Mouse (Mus musculus) right cerebral cortex, postnatal 4 days (tissue): ENCODE data around the gene Lamc3.

Experiments
- DNase-seq: peaks from one replicate; pipeline ENCODE4 v3.0.0-alpha.2; 2022

Gene Lamc3

DNA sequence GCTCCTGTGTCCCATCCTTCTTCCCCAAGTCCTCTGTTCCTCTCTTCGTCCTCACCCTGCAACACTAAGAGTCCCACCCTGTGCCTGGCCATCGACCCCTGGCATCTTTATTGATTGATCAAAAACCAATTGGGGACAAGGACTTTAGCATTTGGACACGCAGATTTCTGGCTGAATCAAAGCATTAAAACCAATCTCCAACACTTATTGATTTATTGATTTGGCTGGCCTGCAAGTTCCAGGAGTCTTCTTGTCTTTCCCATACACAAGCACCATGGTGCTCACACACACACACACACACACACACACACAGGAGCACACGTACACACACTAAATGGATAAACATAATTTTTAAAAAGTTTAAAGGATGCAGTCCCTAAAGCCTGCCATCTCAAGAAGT lies 55.9 kb downstream of the Lamc3 start:
- no peak for DNase-seq

DNA sequence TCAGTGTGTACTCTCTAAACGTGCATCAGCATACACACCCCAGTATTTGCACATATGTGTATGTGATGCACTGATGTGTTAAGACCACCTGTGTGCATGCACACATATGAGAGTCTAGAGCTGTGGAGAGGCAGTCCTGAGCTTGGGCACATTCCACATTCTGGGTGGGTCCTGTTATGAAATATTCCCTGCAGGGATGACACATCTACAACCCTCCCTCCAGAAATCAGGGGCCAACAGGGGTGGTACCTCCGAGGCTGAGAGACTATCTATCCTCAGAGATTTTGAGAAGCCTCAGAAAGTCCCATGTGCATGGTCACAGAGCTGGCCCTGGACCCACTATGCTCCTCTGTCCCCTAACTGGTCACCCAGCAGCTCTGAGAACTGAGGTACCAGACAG lies 58.5 kb downstream of the Lamc3 start:
- no peak for DNase-seq

DNA sequence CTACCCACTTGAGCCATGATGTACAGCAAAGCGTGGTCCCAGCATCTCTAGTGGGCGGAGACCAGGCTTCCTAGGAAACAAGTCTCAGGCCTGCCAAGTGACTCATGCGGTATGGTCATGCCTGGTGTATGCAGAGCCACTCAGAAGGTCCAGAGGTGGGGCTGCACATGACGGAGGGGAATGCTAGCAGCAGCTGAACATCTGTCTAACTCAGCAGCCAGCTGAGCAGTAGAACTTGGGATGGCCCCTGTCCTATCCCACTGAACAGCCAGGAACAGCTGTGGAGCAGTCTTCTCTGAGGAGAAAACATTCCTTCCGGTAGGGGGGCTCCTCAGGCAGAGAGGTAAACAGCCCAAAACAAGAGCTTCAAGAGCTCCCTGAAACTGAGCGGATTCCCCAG lies 61.3 kb downstream of the Lamc3 start:
- DNase-seq, result no peak

DNA sequence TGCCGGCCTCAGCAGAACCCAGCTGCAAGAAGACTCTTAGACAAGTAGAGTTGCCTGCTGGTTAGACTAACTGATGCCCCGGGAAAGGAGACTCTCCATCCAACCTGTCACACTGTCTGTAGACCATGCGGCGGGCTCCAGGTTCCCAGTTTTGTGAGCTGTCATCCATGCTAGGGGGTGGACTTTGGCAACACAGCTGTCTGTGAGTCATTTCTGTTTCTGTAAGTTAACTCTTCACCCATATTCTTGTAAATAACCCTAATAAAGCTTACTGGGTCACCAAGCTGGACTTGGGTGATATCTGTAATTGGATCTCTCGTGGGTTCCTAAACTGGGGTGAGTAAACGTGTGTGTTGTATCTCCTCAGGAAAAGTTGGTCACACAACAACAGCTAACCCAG lies 61.7 kb downstream of the Lamc3 start:
- DNase-seq, result no peak

DNA sequence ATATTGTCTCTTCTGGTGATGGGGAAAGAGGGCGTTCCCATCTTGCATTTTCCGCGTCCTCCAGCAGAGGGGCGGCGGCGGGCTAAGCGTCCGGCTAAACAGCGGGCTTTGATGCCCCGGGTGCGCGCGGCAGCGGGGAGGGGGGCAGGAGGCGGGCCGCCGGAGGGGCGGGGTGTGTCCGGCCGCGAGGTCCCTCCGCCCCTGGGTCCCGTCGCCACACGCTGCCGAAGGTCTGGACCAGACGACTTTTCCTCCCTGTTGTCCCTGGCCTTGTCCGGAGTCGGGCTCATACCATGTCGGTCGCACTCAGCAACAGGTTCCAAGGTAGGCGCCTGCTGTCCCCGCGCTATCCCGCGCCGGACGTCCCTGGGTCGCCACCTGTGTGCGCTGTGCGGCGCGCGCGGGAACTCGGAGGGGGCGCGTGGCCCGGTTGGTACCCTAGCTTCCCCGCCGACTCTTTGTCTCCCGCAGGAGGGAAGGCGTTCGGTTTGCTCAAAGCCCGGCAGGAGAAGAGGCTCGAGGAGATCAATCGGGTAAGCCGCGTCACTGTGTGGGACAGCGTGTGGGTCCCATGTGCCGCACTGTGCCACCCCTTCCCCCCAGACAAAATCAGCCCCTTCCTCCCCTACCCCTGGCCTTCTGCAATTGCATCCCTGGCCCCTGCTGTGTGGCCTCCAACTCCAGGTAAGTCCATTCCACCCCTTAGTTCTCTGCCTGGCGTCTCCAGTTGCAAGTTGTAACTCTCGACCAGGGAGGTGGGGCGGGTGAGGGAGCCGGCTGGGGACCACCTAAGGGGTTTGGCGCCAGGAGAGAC lies 63.2 kb downstream of the Lamc3 start, which contains the start of gene Aif1l:
Gene Aif1l, plus strand, starts transcription at position 82 of the 814 bp plus-strand sequence.
- DNase-seq, result peak; percentile 70

DNA sequence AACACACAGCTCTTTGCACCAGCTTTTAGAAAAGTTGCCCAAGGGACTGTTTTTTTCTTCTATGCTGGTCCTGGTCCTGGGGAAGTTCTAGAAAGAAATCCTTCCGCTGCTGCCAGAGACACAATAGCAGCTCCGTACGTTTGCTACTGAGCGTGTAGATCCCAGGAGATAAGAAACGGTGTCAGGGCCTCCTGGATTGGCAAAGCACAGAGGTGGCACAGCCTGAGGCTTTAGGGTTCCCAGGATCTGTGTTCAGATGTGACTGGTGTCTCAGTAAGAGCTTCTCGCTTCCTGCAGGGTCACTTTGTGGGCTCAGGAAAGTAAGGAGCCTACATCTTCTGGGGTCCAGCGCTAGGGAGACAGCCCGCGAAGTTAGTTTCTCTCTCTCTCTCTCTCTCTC lies 63.9 kb downstream of the Lamc3 start:
- no peak for DNase-seq

DNA sequence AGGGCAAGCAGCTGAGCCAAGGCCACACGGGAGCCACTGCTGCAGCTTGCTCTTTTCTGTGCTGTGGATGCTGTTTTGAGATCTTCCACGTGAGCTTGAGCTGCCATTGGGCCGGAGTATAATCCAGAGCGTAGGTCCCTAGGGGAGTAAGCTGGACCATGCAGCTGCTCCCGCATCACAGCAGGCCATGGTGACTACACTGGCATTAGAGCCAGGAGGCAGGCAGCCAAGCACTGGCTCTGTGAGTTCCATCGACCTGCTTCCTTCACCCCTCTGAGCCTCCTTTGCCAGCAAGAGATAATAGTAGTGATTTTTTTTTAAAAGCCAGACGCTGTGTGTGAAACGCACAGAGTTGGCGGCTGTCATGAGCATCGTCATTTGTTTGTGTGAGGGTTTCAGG lies 65.1 kb downstream of the Lamc3 start:
- peak; percentile 22 for DNase-seq

DNA sequence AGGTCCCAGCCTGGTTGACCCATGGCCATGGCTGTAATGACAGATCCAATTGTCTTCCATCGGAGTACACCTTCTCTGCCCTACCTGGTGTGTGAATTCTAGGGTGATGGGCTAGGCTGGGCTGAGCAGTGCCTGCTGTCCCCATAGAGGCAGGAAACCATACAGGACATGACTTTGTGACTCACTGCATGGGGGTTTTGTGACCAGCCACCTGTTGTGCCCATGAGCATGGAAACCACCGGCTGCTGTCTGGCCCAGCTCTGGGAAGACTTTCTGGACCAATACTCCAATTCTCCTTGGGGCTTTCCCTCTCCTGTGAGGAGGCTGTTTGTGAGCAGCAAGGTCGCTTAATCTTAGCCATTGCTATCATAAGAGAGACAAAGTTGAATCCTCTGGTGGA lies 65.6 kb downstream of the Lamc3 start:
- no peak for DNase-seq

DNA sequence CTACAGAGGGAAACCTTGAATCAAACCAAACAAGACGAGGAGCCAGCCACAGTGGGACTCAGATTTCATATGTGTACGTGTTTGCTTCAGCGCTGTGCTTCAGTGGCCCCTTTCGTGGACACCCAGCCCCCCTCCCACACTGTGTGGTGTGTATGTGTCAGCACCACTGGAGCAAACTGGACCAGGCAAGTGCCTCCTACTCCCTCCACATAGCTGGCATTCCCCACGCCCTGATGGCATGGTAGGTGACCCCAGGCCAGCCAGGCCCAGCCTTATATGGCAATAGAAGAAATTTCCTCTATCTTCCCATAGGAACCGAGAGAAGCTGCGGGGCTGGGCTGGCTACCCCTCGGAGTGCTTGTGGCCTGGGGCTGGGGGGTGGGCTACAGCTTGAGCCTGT lies 66.6 kb downstream of the Lamc3 start:
- no peak for DNase-seq

DNA sequence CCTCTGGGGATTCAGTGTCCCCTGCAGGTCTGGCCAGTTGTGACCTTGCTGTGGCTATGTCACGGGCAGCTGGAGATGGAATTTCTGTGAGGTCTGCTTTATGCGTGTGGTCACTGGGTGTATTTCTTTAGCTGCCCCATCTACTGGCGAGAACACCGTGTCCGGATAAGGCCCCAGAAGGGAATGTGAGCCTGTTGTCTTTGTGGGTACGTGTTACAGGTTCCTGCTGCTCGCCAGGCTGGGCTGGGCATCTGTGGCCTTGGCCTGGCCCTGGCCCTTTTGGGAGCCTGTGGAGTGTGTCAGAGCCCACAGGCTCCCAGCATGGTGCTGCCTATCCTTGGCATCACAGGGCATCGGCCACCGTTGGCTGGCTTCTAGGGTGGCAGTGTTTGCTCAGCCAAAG lies 67.7 kb downstream of the Lamc3 start:
- no peak for DNase-seq

DNA sequence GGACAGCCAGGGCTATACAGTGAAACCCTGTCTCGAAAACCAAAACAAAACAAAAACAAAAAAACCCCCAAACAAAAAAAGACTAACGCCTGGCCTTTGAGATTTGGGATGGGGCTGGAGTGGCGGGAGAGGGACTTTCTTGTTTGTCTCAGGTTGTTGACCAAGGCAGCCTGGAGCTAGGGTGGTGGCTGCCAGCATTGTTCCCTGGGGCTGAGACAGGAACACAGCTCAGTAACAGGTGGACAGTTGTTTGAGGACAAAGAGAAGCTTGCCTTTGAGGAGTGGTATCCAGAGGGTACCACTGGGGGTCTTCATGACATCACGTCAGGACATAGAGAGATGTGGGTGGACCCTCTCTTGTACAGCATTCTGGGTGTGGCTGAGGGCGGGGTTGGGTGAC lies 68.6 kb downstream of the Lamc3 start:
- no peak for DNase-seq

DNA sequence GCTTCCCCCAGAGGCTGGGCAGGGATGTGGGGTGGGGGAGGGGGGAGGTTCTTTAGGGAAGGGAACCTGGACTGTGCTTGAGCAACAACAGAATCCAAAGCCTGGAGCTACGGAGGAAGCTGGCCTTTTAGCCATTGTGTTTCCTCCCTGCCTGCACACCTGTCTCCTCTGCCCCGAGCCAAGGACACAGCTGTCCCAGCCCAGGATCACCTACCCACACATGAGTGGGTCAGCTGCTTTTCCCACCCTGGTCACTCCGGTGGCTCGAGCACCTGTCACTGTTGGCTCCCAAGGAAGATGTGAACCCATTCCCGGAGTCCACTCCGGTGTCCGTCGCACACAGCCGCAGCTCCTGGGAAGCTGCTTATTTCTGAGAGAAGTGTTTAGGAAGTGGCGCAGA lies 70.1 kb downstream of the Lamc3 start:
- DNase-seq, result no peak

DNA sequence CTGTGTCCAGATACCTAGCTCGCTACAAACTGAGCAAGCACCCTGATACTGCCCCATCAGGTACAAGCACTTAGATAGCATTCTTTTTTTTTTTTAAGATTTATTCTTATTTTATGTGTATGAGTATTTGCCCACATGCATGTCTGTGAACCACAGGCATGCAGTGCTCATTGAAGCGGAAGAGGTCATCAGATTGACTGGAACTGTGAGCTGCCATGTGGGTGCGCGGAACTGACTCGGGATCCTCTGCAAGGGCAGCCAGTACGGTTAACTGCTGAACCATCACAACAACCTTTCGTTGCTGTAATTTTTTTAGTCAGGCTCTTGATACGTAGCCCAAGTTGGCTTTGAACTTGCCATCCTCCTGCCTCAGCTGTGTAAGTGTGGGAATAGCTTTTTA lies 73.9 kb downstream of the Lamc3 start:
- no peak for DNase-seq

DNA sequence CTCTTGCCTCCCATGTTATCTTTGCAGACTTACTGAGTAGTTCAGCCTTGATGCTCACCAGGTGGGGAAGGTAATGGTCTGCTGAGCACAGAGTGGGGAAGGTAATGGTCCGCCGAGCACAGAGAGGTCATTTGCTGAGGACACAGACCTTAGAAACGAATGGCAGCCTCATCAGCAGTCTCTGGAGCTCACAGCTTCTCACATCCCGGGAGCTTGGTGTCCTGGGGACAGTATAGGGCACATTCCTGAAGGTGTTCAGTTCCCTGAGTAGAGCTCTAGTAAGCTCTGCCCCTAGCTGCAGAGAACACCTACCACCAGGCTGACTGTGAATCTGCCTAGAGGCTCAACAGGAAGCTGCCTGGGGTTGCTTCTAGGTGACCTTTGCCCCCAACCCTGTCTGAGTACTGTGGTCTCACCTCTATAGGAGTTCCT lies 74.7 kb downstream of the Lamc3 start:
- DNase-seq, result no peak

DNA sequence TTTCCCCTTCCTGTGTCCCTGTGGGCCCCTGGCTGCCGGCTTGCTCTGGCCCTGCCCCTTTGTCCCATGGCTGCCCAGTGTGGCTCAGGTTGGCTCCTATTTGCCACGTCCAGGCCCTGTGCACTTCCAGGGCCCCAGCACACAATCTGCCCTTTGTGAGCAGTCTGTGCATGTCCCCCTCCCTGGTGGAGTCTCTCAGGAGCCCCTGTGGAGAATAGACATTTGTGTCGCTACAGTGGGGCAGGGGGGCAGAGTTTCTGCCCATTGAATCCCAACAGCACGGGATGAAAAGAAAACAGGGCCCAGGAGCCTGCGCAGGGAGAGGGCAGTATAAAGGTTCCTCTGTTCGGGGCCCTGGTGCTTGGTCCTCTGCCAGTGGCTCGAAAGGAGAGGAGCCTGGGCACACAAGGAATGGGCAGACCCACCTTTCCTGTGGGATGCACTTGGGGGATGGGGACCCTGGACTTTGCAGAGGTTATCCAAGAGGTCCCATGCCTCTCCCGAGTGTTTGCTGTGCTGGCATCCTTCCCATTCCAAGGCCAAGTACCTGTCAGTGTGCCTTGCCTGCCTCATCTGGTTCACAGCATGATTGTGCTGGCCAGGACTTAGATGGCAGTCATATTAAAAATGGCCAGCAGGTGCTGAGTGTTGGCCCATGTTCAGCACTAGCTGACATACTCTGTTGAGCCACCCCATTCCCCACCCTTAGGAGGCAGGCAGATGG lies 75.6 kb downstream of the Lamc3 start:
- peak; percentile 68 for DNase-seq

DNA sequence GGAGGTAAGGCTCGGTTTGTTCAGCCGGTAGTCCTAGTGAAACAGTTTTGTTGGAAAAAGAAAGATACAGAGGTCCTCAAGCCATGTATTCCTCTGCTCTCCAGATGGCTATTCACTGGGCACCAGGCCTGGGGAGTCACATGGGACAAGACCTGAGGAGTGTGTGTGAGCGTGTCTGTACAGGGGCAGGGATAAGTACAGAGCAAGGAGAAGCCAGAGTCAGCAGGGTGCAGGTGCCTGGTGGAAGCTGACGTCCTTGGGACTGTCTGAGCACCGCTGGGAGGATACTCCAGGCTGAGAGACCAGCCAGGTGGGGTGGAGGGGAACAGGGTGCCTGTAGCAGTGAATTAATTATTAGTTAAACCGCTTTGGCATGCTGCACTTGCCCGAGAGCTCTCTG lies 76.4 kb downstream of the Lamc3 start:
- DNase-seq, result no peak

DNA sequence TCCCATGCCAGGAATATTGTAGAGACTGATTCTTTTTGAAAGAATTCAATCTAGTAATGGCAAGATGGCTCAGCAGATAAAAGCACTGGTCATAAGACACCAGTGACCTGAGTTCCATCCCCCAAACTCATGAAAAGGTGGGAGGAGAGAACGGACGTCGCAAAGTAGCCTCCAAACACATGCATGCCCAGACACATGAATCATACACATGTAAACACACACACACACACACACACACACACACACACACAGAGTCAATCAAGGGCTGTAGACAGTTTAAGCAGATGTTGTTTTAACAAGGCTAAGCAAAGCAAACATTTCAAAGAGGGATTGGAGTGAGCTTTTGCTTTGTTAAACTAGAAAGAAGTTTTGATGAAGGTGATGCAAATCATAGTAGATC lies 77.1 kb downstream of the Lamc3 start:
- DNase-seq, result no peak

DNA sequence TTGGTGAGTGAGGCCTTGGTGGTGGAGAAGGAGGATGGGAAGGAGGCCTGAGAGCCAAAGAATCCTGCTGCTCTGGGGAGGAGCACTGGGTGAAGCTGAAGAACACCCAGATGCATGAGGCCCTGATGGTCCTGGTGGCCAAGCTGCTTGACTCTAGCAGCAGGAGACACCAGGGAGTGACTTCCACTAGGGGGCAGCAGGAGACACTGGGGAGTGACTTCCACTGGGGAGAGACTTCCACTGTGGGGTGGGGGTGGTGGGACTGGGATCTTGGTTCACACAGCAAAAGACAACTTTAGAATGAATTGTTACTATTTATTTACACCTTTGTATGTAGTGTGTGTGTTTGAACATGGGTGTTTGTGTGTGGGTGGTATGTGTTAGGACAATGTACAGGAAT lies 78.0 kb downstream of the Lamc3 start:
- peak; percentile 47 for DNase-seq

DNA sequence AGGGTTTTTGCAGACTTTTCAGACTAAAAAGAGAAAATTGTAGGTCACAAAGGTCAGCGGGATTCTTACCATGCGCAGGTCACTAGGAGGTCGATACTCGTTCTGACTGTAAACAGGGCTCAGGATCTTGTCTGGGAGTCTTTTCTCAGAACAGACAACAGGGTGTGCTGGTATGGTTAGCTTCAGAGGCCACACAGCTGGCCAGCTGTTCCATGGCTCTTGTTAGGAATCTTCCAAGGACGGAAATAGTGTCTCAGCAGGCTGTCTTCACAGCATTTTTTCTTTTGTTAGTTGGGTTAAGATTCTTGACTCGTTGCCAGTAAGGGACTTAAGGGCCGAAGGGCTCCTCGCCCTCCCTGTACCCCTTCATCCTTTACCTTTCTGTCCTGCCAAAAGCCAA lies 79.7 kb downstream of the Lamc3 start:
- no peak for DNase-seq

DNA sequence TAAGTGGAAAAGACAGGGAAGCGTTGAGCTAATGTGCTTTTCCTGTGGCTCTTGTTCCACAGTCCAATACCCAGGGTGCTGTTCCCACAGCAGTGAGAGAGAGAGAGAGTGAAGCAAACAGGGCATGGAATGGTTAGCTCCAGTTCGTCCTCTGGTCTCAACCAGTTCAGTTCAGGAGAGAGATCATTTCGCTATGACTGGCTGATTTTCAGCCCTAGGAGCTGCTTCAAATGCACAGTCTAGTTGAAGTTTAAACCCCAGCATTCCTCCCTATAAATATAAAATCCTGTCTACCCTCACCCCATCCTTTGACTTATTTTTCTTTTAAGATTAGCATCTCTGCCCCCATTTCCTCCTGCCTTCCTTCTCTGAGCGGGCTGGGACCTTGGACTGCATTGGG lies 85.5 kb downstream of the Lamc3 start:
- DNase-seq, result no peak

DNA sequence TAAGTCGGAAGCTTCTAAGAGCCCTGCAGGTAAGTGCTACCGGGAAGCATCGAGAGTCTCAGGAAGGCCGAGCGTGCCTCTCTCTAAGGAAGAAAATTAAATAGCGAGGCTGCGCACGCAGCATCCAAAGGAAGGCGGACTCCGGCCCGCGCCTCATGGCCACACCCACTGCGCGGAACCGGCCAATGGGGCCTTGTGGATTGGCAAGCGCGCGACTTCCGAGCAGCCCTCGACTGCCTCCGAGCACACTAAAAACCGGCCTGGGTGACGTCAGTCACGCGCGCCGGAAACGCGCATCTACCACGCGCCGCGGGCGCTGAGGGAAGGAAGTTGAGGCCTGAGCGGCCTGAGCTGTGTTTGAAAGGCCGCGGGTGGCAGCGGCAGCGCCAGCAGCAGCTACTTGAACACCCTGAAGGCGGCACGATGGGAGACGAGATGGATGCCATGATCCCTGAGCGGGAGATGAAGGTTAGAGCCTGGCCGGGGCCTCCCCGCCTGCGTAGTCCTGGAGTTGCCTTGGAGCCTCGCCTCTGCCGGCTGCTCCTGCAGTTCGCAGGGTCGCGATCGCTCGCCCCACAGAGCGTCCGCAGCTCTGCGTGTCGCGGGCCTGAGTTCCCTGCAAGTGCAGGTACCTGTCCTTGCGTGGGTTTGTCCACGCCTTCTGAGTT lies 87.2 kb downstream of the Lamc3 start, which contains the start of gene Nup214:
Gene Nup214, plus strand, starts transcription at position 296 of the 668 bp plus-strand sequence.
- peak; percentile 99 for DNase-seq

DNA sequence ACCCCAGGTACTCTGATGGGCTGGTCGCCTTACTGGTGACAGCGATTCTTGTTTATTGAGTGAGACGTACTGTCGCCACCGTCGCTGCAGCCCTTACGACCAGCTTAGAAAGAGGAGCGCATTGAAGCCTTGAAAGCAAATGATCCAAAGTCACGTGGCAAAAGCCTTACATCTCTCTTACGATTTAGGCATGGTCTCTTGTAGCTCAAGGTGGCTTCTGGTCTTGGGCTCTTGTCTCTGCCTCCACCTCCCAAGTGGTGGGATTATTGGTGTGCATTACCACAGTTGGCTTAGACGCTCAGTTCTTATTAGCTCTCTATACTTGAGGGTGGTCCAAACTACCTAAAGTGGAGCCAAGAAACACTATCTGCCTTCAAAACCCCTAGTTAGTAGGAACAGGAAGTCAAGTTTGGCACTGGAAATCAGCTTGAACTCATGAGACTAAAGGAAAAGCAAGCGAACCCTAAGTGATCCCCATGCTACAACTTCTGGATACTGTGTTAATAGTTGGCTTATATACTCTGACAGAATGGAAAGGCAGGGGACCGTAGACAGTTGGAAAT lies 87.8 kb downstream of the Lamc3 start:
- DNase-seq, result no peak

DNA sequence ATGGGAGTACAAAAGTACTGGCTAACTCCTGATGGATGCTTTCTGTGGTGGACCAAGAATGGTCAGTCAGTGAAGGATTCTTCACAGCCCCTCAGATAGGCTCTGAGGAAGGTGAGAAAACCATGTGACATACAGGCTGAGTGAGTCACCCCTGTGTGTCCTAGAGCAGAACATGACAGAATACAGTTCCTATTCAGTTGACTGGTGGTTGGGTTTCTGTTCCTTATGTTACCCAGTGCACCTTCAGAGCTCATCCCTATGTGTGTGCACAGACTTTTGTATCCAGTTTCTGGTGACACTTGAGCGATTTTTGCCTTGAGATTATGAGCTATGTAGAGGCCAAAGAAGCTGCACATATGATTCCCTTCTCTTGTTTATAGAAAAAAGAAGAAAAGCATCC lies 100.7 kb downstream of the Lamc3 start:
- DNase-seq, result no peak

DNA sequence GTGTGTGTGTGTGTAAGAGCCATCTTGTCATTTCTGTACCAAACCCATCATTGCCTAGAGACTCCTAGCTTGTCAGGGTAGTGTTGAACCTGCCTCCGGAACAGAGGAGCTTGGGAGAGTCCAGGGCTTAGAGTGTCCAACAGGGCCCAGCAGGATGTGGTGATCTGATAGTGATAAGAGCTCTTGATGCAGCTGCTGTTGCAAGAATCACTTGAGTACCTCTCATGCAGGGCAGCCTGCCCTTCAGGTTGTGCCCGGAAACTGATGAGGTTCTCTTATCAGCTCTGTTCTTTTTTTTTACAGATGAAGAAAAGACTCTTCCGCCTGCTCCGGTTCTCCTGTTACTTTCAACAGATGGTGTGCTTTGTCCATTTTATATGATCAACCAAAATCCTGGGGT lies 103.9 kb downstream of the Lamc3 start:
- no peak for DNase-seq
